Mouse (Mus musculus): Measurements from ENCODE around the gene Prkch. TPM values are rescaled to one million over a fixed set of nuclear protein-coding genes. Genes with fewer than 3 reads are reported as not detected.
A peak's percentile ranks its signal among the peaks of the same experiment; 100 is the strongest.

The Prkch gene
- polyA plus RNA-seq, 2 experiments = 1.1 to 1.6 TPM

DNA sequence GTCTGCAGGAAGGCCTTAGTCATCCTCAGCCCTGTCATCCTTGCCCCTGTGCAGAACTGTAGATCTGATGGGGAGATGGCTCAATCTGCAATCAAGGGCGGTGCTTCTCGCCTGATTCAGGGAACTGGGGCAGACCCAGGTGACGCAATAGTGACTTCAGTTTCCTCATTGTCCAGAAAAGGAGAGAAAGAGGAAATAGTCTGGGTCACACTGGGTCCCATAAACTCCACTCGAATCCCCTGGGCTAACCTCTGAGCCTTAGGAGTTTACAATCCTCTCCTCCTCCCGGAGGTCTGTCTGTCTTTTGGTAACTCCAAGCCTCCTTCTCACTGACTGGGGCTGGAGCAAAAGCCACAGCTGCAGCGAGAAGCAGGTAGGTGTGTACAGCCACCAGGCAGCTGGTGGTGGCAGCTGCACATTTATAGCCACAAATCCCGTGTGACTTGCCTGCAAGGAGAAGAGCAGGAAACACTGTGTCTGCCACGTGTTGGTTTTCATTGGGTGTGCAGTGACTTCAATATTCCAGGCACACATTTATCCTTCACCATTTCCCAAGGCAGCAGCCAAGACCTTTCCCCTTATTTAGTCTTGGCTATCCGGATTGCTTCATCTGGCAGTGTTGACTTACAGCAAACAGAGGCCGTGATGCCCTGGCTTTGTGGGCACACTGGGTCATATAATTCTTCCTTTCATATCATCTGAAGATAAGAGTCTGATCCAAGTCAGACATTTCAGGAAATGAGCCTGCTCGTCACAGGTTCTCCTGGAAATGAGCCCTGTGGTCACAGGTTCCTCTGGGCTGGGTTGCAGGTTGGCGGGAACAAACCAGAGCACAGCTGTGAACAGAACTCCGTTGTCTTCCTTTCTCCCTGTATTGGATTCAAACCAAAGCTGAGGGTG is 195.0 kb downstream of the Prkch start:
- no peak overlapping the region for H3K9ac ChIP-seq (replicated peaks)
- peak overlapping the region; percentile 34 for H3K4me2 ChIP-seq (ENCODE audit: low read depth)
- ATAC-seq (ENCODE audit: insufficient read depth) (peak; percentile 45; the same call in 1 of the 2 replicates), DNase-seq (ENCODE audit: low read depth in 3 of 3, low spot score in 3 of 3) (peak; percentile 28 to 48 (median 29))
- H3K4me3 ChIP-seq (ENCODE audit: insufficient read depth in 1 of 2, low read depth in 2 of 2, low read length in 2 of 2) = no peak overlapping the region
- TF ChIP-seq EP300 (IDR thresholded peaks at IDR 0.05; ENCODE audit: low read depth) (no peak), CTCF (IDR thresholded peaks at IDR 0.05; ENCODE audit: low read depth) (no peak)
- no peaks in the 10 kb centered on the region; a peak in 1 of 4 replicates for H3K4me1 ChIP-seq (replicated peaks; ENCODE audit: control insufficient read depth in 2 of 2, insufficient read depth in 2 of 2, low read length in 1 of 2)
- WGBS (ENCODE audit: insufficient replicate concordance) = 19% methylated on average over 13 of the region's 13 CpGs
- no peak overlapping the region for H3K27ac ChIP-seq
- no peaks in the 10 kb centered on the region for H3K27me3 ChIP-seq (ENCODE audit: control insufficient read depth, insufficient read depth, low read length)
- H3K36me3 ChIP-seq (replicated peaks; ENCODE audit: control insufficient read depth, insufficient read depth, low read depth) = no peaks in the 10 kb centered on the region
- no peaks in the 10 kb centered on the region for H3K9me3 ChIP-seq (ENCODE audit: control insufficient read depth, low read length)

DNA sequence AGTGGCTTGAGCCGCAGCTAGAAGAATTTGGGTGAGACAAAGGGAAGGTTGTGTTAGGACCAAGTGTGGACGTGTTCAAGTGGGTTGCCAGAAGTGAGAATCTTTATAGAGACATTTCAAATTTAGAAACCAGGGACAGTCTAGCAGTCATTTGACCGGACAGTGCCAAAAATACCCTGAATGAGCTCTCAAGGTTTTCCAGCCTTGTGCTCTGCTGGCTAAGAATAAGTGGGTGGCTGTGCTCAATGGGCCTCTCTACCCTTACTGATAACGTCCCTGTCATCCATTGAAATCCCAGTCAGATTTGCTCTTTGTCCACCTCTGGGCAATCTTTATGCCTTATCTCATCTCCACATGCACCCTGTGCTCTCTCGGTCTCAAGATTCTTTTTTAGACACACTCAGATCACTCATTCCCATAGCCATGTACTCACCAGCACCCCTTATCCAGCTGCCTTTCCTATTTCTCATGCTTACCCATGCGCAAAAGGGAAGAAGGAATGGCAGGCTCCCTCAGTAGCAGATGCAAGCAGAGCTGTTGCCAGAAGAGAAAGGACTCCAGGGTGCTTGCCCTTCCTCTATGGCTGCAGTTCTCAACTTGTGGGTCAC is 196.9 kb downstream of the Prkch start:
- no peak overlapping the region for H3K9ac ChIP-seq (replicated peaks)
- no peak overlapping the region for H3K4me2 ChIP-seq (ENCODE audit: low read depth)
- no peaks in the 10 kb centered on the region; a peak in 1 of 4 replicates for H3K4me1 ChIP-seq (replicated peaks; ENCODE audit: control insufficient read depth in 2 of 2, insufficient read depth in 2 of 2, low read length in 1 of 2)
- TF ChIP-seq CTCF (IDR thresholded peaks at IDR 0.05; ENCODE audit: low read depth) = no peak
- no peak for TF ChIP-seq EP300 (IDR thresholded peaks at IDR 0.05; ENCODE audit: low read depth)
- no peak overlapping the region for H3K4me3 ChIP-seq (ENCODE audit: insufficient read depth in 1 of 2, low read depth in 2 of 2, low read length in 2 of 2)
- 57% methylated on average over 6 of the region's 6 CpGs for WGBS (ENCODE audit: insufficient replicate concordance)
- no peaks in the 10 kb centered on the region for H3K27me3 ChIP-seq (ENCODE audit: control insufficient read depth, insufficient read depth, low read length)
- no peak overlapping the region for H3K27ac ChIP-seq
- H3K9me3 ChIP-seq (ENCODE audit: control insufficient read depth, low read length) = no peaks in the 10 kb centered on the region
- no peak for DNase-seq (ENCODE audit: low read depth in 3 of 3, low spot score in 3 of 3)
- no peaks in the 10 kb centered on the region for H3K36me3 ChIP-seq (replicated peaks; ENCODE audit: control insufficient read depth, insufficient read depth, low read depth)
- no peak for ATAC-seq (ENCODE audit: insufficient read depth)

DNA sequence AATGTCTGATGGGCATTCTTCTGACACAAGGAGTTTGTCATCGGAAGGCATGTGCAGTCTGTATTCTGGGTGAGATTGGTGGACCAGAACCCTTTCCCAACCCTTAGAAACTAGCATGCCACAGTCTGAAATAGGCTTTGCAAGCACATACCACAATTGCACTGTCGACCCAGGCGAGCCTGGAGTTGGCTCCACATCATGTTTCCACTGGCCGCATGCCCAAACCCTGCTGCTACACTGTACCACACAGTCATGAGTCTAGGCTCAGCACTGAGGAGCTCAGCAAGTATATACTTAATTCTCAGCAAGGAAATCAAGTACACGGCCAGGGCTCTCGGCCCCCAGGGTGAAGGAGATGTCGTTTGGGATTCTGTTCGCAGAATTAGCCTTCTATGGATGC is 202.3 kb downstream of the Prkch start:
- no peak overlapping the region for H3K27ac ChIP-seq
- H3K9ac ChIP-seq (replicated peaks) = no peak overlapping the region
- H3K4me3 ChIP-seq (ENCODE audit: insufficient read depth in 1 of 2, low read depth in 2 of 2, low read length in 2 of 2) = no peak overlapping the region
- DNase-seq (ENCODE audit: low read depth in 3 of 3, low spot score in 3 of 3) = no peak
- H3K4me1 ChIP-seq (replicated peaks; ENCODE audit: control insufficient read depth in 2 of 2, insufficient read depth in 2 of 2, low read length in 1 of 2) = 0 out of 4 replicates have a peak, but pooled peaks cover 0 to 2% of the 10 kb centered on the region in 2 experiments
- ATAC-seq (ENCODE audit: insufficient read depth) = no peak
- TF ChIP-seq CTCF (IDR thresholded peaks at IDR 0.05; ENCODE audit: low read depth) (no peak), EP300 (IDR thresholded peaks at IDR 0.05; ENCODE audit: low read depth) (no peak)
- no peak overlapping the region for H3K4me2 ChIP-seq (ENCODE audit: low read depth)
- no peaks in the 10 kb centered on the region for H3K27me3 ChIP-seq (ENCODE audit: control insufficient read depth, insufficient read depth, low read length)
- no peaks in the 10 kb centered on the region for H3K36me3 ChIP-seq (replicated peaks; ENCODE audit: control insufficient read depth, insufficient read depth, low read depth)
- H3K9me3 ChIP-seq (ENCODE audit: control insufficient read depth, low read length) = no peaks in the 10 kb centered on the region
- WGBS (ENCODE audit: insufficient replicate concordance) = 66% methylated on average over 8 of the region's 8 CpGs

DNA sequence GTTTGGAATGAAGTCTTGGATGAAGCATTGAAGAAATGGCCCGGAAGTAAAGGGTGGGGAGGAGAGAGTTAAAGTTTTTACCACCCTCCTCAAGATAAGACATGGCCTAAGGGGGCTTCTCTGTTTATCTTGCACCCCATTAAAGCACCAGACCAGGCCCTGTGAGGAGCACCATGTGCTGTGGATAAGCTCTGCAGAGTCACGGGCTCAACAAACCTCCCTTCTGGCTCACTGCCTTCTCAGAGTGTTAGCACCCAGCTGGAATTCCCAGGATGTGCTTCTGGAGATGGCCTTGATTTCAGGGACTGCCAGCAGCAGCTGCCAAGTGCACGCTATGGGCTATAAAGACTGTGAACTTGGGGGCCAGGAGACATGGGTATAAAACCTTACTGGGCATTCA is 204.3 kb downstream of the Prkch start:
- 0 out of 4 replicates have a peak, but pooled peaks cover 0 to 2% of the 10 kb centered on the region in 2 experiments for H3K4me1 ChIP-seq (replicated peaks; ENCODE audit: control insufficient read depth in 2 of 2, insufficient read depth in 2 of 2, low read length in 1 of 2)
- ATAC-seq (ENCODE audit: insufficient read depth) = no peak
- no peak for TF ChIP-seq EP300 (IDR thresholded peaks at IDR 0.05; ENCODE audit: low read depth)
- no peak for TF ChIP-seq CTCF (IDR thresholded peaks at IDR 0.05; ENCODE audit: low read depth)

DNA sequence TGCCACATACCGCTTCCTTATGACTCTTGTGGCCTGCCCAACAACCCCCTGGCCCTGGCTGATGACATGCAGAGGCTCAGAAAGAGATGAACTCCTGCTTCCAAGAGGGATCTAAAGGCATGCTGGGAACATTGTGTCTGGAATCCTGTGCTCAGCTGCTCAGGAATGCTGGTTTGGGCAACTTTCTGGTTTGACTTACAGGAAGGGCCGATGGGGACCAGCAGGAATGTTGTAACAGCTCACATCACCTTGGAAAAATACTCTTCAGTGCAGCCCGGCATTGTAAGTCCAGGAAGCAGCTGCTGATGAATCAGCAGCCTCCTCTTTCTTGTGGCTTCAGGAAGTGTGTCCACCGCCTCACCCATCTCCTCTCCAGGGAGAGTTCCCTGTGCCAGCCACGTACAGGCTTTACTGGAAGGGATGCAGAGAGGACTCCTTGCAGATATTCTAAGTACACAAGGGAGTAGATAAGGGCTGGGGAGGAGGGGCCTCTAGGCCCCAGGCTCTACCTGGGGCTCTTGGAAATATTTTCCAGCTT is 206.0 kb downstream of the Prkch start:
- no peak for ATAC-seq (ENCODE audit: insufficient read depth)
- no peaks in the 10 kb centered on the region for H3K36me3 ChIP-seq (replicated peaks; ENCODE audit: control insufficient read depth, insufficient read depth, low read depth)
- H3K4me1 ChIP-seq (replicated peaks; ENCODE audit: control insufficient read depth in 2 of 2, insufficient read depth in 2 of 2, low read length in 1 of 2) = 0 out of 4 replicates have a peak, but pooled peaks cover 0 to 2% of the 10 kb centered on the region in 2 experiments

More for the DNA sequence above, 204.3 kb downstream of the Prkch start:
- H3K4me3 ChIP-seq (ENCODE audit: insufficient read depth in 1 of 2, low read depth in 2 of 2, low read length in 2 of 2) = no peak overlapping the region
- no peaks in the 10 kb centered on the region for H3K9me3 ChIP-seq (ENCODE audit: control insufficient read depth, low read length)
- WGBS (ENCODE audit: insufficient replicate concordance) = 33% methylated on average over 3 of the region's 3 CpGs
- H3K27me3 ChIP-seq (ENCODE audit: control insufficient read depth, insufficient read depth, low read length) = no peaks in the 10 kb centered on the region; the same call in 1 of the 2 replicates
- H3K27ac ChIP-seq = no peak overlapping the region
- no peak overlapping the region for H3K4me2 ChIP-seq (ENCODE audit: low read depth)
- no peak for DNase-seq (ENCODE audit: low read depth in 3 of 3, low spot score in 3 of 3)
- no peak overlapping the region for H3K9ac ChIP-seq (replicated peaks)
- no peaks in the 10 kb centered on the region for H3K36me3 ChIP-seq (replicated peaks; ENCODE audit: control insufficient read depth, insufficient read depth, low read depth)

More for the DNA sequence above, 206.0 kb downstream of the Prkch start:
- TF ChIP-seq CTCF (IDR thresholded peaks at IDR 0.05; ENCODE audit: low read depth) = no peak
- TF ChIP-seq EP300 (IDR thresholded peaks at IDR 0.05; ENCODE audit: low read depth) = no peak
- no peak overlapping the region for H3K4me2 ChIP-seq (ENCODE audit: low read depth)
- H3K4me3 ChIP-seq (ENCODE audit: insufficient read depth in 1 of 2, low read depth in 2 of 2, low read length in 2 of 2) = no peak overlapping the region
- no peak for DNase-seq (ENCODE audit: low read depth in 3 of 3, low spot score in 3 of 3)
- H3K27me3 ChIP-seq (ENCODE audit: control insufficient read depth, insufficient read depth, low read length) = no peaks in the 10 kb centered on the region; the same call in 1 of the 2 replicates
- H3K9me3 ChIP-seq (ENCODE audit: control insufficient read depth, low read length) = no peaks in the 10 kb centered on the region
- H3K9ac ChIP-seq (replicated peaks) = no peak overlapping the region
- H3K27ac ChIP-seq = no peak overlapping the region
- WGBS (ENCODE audit: insufficient replicate concordance) = 22% methylated on average over 5 of the region's 5 CpGs
